Comparison of ENCODE assay signal across 8 mouse cellular contexts in genomic region chr2:3748714-3749503, GRCm38 (mm10).
DNase-seq lines count a peak whose midpoint lies in the region; ATAC-seq and TF ChIP-seq lines count a peak whose summit lies in the region.

No protein-coding gene starts in this region.

- no peak for TF ChIP-seq POLR2A in limb, embryonic 14.5 days (IDR thresholded peaks at IDR 0.05; ENCODE audit: borderline replicate concordance, extremely low read depth, insufficient read depth, insufficient read length)

- no peak for ATAC-seq in forebrain, embryonic 11.5 days (replicated peaks; ENCODE audit: low FRiP score)
- ATAC-seq in forebrain, embryonic 15.5 days (replicated peaks): no peak
- ATAC-seq in CD4-positive, CD25-positive, alpha-beta regulatory T cell, adult 4 months: peak; percentile 0
- peak; percentile 63; the same call in 1 of the 2 replicates for ATAC-seq in limb, embryonic 14.5 days (ENCODE audit: low FRiP score, low read depth)

- no peaks in the 10 kb centered on the region for H3K4me1 ChIP-seq in forebrain, embryonic 11.5 days (replicated peaks; ENCODE audit: control insufficient read depth, insufficient read depth, low read length)
- H3K4me1 ChIP-seq in forebrain, embryonic 15.5 days: peaks cover 25% of the 10 kb centered on the region
- H3K4me1 ChIP-seq in limb, embryonic 14.5 days (ENCODE audit: control insufficient read depth, insufficient read depth, low read length): peaks cover 27% of the 10 kb centered on the region

- no peak overlapping the region for H3K27ac ChIP-seq in forebrain, embryonic 11.5 days (ENCODE audit: low read depth, low read length)
- H3K27ac ChIP-seq in forebrain, embryonic 15.5 days (replicated peaks): no peak overlapping the region
- H3K27ac ChIP-seq in limb, embryonic 14.5 days (replicated peaks; ENCODE audit: low read depth, low read length): peak overlapping the region; percentile 27

- DNase-seq in forebrain, embryonic 11.5 days (ENCODE audit: low spot score): peak; percentile 61
- DNase-seq in fibroblast of lung, adult 2 months (ENCODE audit: low read depth): peak; percentile 86
- no peak for DNase-seq in limb, embryonic 14.5 days (ENCODE audit: low spot score)
- no peak for DNase-seq in left cerebral cortex, postnatal 14 days (ENCODE audit: low spot score in 2 of 2)
- DNase-seq in thymus, postnatal 10 days (ENCODE audit: low spot score in 2 of 2): no peak
- no peak for DNase-seq in left cerebral cortex, postnatal 36 days (ENCODE audit: low spot score in 2 of 2)

- no peaks in the 10 kb centered on the region for H3K9me3 ChIP-seq in forebrain, embryonic 11.5 days (ENCODE audit: control insufficient read depth, low read length)
- H3K9me3 ChIP-seq in forebrain, embryonic 15.5 days: no peaks in the 10 kb centered on the region
- no peaks in the 10 kb centered on the region for H3K9me3 ChIP-seq in limb, embryonic 14.5 days (ENCODE audit: control insufficient read depth, low read length)

- H3K4me3 ChIP-seq in forebrain, embryonic 11.5 days (ENCODE audit: low read depth, low read length): no peak overlapping the region
- no peak overlapping the region for H3K4me3 ChIP-seq in forebrain, embryonic 15.5 days
- H3K4me3 ChIP-seq in limb, embryonic 14.5 days (replicated peaks; ENCODE audit: low read length): no peak overlapping the region

- H3K4me2 ChIP-seq in forebrain, embryonic 11.5 days (ENCODE audit: low read depth, low read length, severe bottlenecking): no peak overlapping the region
- H3K4me2 ChIP-seq in forebrain, embryonic 15.5 days (replicated peaks): no peak overlapping the region
- no peak overlapping the region for H3K4me2 ChIP-seq in limb, embryonic 14.5 days (replicated peaks; ENCODE audit: low read depth, low read length, severe bottlenecking)

- H3K36me3 ChIP-seq in forebrain, embryonic 11.5 days (ENCODE audit: control insufficient read depth, insufficient read depth, low read length): no peaks in the 10 kb centered on the region
- no peaks in the 10 kb centered on the region for H3K36me3 ChIP-seq in forebrain, embryonic 15.5 days
- no peaks in the 10 kb centered on the region for H3K36me3 ChIP-seq in limb, embryonic 14.5 days (ENCODE audit: control insufficient read depth, insufficient read depth, low read length)

- 74% methylated on average over 12 of the region's 12 CpGs for WGBS in forebrain, embryonic 11.5 days
- 80% methylated on average over 12 of the region's 12 CpGs for WGBS in forebrain, embryonic 15.5 days
- WGBS in limb, embryonic 14.5 days: 46% methylated on average over 9 of the region's 12 CpGs

- H3K27me3 ChIP-seq in forebrain, embryonic 11.5 days (ENCODE audit: control insufficient read depth, insufficient read depth, low read length): no peaks in the 10 kb centered on the region
- H3K27me3 ChIP-seq in forebrain, embryonic 15.5 days: no peaks in the 10 kb centered on the region
- H3K27me3 ChIP-seq in limb, embryonic 14.5 days (ENCODE audit: control insufficient read depth, insufficient read depth, low read length): no peaks in the 10 kb centered on the region

- intact Hi-C loops in left cerebral cortex, postnatal 14 days (cut with DNase I): no loop called here
- intact Hi-C loops in left cerebral cortex, postnatal 36 days (cut with DNase I): no loop called here

- no peak overlapping the region for H3K9ac ChIP-seq in forebrain, embryonic 11.5 days (ENCODE audit: low read length)
- no peak overlapping the region for H3K9ac ChIP-seq in forebrain, embryonic 15.5 days (replicated peaks)
- H3K9ac ChIP-seq in limb, embryonic 14.5 days (ENCODE audit: low read depth, low read length, severe bottlenecking): no peak overlapping the region

Comparison
In these comparisons a context has a peak if more than half of its experiments do, and no peak if none do; other contexts are left out.
1. ATAC-seq: peak in CD4-positive, CD25-positive, alpha-beta regulatory T cell, adult 4 months (single experiment) and limb, embryonic 14.5 days (single experiment); none in forebrain, embryonic 11.5 days (single experiment) and forebrain, embryonic 15.5 days (single experiment).
2. DNase-seq: peak in forebrain, embryonic 11.5 days (single experiment) and fibroblast of lung, adult 2 months (single experiment); none in limb, embryonic 14.5 days (single experiment), left cerebral cortex, postnatal 14 days (0 of 2), thymus, postnatal 10 days (0 of 2) and left cerebral cortex, postnatal 36 days (0 of 2).